Mouse (Mus musculus) stomach, postnatal 0 days (tissue): ENCODE results near the gene Tmem88b. TPM values are rescaled to one million over a fixed set of nuclear protein-coding genes. Genes with fewer than 3 reads are reported as not detected.
"Not testable (repeated sequence)": the region's sequence is repeated elsewhere in the genome, so short reads cannot be mapped to it uniquely, and the experiment has no call there.

Source experiments
- ATAC-seq: fragments of 200-750 bp; cut with Nextera tagmentation; 2 replicates; pipeline ENCODE4 v1.8.0; 2017; ENCODE audit not compliant: low FRiP score, low TSS enrichment
- DNase-seq: peaks from one replicate; pipeline ENCODE4 v3.0.0-alpha.2; 2016; ENCODE audit warnings: low spot score
- H3K27ac ChIP-seq: fragments of 300-500 bp; sonication (generic); replicated peaks from 2 replicates; pipeline ENCODE4 v1.5.1; 2014; ENCODE audit warnings: mild to moderate bottlenecking, control low read depth
- H3K27me3 ChIP-seq: fragments of 300-500 bp; sonication (generic); 2 replicates; pipeline ENCODE4 v1.6.1; 2014; ENCODE audit warnings: low read length; ENCODE audit not compliant: control insufficient read depth, insufficient read depth
- H3K36me3 ChIP-seq: fragments of 300-500 bp; sonication (generic); 2 replicates; pipeline ENCODE4 v1.6.1; 2014; ENCODE audit warnings: low read length, mixed read lengths; ENCODE audit not compliant: control insufficient read depth, insufficient read depth
- H3K4me1 ChIP-seq: fragments of 300-500 bp; sonication (generic); replicated peaks from 2 replicates; pipeline ENCODE4 v1.6.1; 2014; ENCODE audit warnings: antibody characterized with exemption; ENCODE audit not compliant: control insufficient read depth, insufficient read depth
- H3K4me2 ChIP-seq: fragments of 300-500 bp; sonication (generic); replicated peaks from 2 replicates; pipeline ENCODE4 v1.6.1; 2014; ENCODE audit warnings: low read depth, mild to moderate bottlenecking, control low read depth, moderate library complexity
- H3K4me3 ChIP-seq: fragments of 300-500 bp; sonication (generic); 2 replicates; pipeline ENCODE4 v1.5.1; 2014; ENCODE audit warnings: low read depth, low read length, control low read depth
- H3K9ac ChIP-seq: fragments of 300-500 bp; sonication (generic); 2 replicates; pipeline ENCODE4 v1.6.1; 2014; ENCODE audit warnings: mild to moderate bottlenecking, low read length, control low read depth, mixed read lengths
- H3K9me3 ChIP-seq: fragments of 300-500 bp; sonication (generic); 2 replicates; pipeline ENCODE4 v1.6.1; 2016; ENCODE audit warnings: low read length; ENCODE audit not compliant: control insufficient read depth
- CTCF ChIP-seq: IDR thresholded peaks from 2 replicates; pipeline ENCODE4 v1.5.1; 2016; ENCODE audit warnings: antibody characterized with exemption, low read depth, mild to moderate bottlenecking, moderate library complexity
- EP300 ChIP-seq: optimal IDR thresholded peaks from 2 replicates; pipeline ENCODE3; 2016; ENCODE audit warnings: antibody characterized with exemption
- WGBS: fragments of 180-500 bp; shearing (Covaris S2); extraction: QIAGEN DNeasy Blood & Tissue Kit; methylation state at CpG from one replicate; pipeline ENCODE4 v1.1.7; 2014; 5-methylcytosine and 5-hydroxymethylcytosine counted together
- polyA plus RNA-seq: library from polyadenylated mRNA; unstranded; fragments of >200 nt; fragmentation: Nextera tagmentation; extraction: Ambion mirVana; gene quantifications from 2 replicates; pipeline ENCODE4 v1.2.1, GENCODE M21; 2015

Gene Tmem88b
- polyA plus RNA-seq, 1 experiment from 2014 or later = 0.13 TPM

DNA sequence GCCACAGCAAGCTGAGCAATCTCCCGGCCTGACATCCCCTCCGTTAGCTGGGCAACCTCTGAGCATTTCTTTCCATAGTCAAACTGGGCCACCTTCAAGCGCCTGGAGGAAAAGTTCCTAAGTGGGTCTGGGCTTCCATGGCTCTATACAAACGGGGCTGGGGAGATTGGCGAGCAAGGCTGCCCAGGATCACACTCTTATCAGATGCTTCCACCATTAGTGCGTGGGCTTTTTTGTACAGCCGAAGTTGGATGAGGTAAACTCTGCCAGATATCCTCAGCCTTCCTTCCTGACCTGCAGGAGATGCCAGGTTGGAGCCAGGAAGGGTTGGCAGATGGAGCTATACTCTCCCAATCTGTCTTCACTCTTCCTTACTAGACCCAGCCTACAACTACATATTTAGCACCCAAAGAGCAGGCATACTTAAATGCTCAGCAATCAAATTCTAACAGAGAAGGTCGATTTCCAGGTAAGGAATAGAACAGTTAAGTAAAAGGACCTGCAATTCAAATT, 39.6 kb downstream of the Tmem88b start:
- ATAC-seq (no peak), DNase-seq (no peak)
- H3K36me3 ChIP-seq = peaks cover 27% of the 10 kb centered on the region
- H3K4me2 ChIP-seq = no peak overlapping the region
- H3K27ac ChIP-seq = no peak overlapping the region
- TF ChIP-seq CTCF (no peak), EP300 (no peak)
- WGBS = 83% methylated on average over 8 of the region's 8 CpGs
- no peak overlapping the region for H3K9ac ChIP-seq
- H3K27me3 ChIP-seq = no peaks in the 10 kb centered on the region
- no peaks in the 10 kb centered on the region for H3K9me3 ChIP-seq
- no peak overlapping the region for H3K4me3 ChIP-seq
- no peaks in the 10 kb centered on the region for H3K4me1 ChIP-seq

DNA sequence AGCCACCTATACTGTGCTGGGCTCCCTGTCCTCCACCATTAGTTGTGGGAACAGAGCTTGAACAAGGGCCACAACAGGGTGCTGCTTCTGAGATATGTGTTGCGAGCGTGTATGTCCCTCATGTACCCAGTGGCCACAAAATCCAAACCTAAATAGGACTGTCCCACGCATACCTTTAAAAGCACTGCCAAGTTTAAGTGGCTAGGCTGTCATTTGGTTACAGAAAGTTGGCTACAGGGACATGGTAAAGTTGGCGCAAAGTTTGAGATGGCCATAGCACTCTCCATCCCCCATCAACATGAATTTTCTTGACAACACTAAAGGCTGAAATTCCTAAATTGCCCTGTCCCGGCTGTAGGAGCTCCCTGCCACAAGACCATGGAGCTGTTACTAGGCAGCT, 40.5 kb downstream of the Tmem88b start:
- WGBS = 88% methylated on average over 5 of the region's 5 CpGs
- H3K4me1 ChIP-seq = no peaks in the 10 kb centered on the region
- ATAC-seq (no peak), DNase-seq (no peak)
- H3K27ac ChIP-seq = no peak overlapping the region
- no peaks in the 10 kb centered on the region for H3K9me3 ChIP-seq
- H3K4me3 ChIP-seq = no peak overlapping the region
- peaks cover 23% of the 10 kb centered on the region for H3K36me3 ChIP-seq
- H3K4me2 ChIP-seq = no peak overlapping the region
- H3K9ac ChIP-seq = no peak overlapping the region
- H3K27me3 ChIP-seq = no peaks in the 10 kb centered on the region
- no peak for TF ChIP-seq CTCF
- no peak for TF ChIP-seq EP300

DNA sequence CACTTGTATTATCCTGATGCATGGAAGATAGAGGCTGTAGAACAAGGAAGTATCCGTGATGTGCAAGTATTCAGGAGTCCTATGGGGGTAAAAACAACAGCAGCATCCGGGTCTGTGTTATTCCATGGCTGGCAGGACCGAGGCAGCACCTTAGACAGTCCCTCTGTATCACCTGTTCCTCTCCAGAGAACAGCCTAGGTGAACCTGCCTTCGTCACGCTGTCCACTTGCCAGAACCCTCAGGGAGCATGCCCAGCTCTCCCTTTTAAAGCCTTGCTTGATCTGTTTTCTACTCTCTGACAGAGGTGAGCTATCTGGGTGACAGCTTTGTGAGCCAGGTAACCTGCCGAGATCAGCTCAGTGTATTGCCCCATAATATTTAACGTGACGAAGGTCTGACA, 41.2 kb downstream of the Tmem88b start:
- no peak for TF ChIP-seq CTCF
- no peak for TF ChIP-seq EP300
- Histone ChIP-seq H3K9me3 (no peaks in the 10 kb centered on the region), H3K4me1 (no peaks in the 10 kb centered on the region), H3K9ac (no peak overlapping the region), H3K27ac (no peak overlapping the region), H3K27me3 (no peaks in the 10 kb centered on the region), H3K4me2 (no peak overlapping the region), H3K36me3 (peaks cover 21% of the 10 kb centered on the region), H3K4me3 (no peak overlapping the region)
- DNase-seq = no peak
- no peak for ATAC-seq
- WGBS = 91% methylated on average over 8 of the region's 8 CpGs

DNA sequence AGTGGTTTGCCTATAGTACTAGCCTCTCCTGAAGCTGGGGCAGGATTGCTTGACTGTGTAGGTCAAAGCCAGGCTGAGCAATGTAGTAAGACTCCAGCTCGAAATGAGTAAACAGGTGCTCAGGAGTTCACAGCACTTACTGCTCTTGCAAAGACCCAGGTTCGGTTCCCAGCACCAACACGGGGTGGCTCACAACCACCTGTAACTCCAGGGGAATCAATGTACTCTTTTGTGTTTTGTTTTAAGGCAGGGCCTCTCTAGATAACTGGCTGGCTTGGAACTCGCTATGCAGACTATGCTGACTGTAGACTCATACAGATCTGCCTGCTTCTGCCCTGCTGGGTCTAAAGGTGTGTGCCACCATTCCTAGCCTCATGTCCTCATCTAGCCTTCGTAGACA, 43.0 kb downstream of the Tmem88b start:
- TF ChIP-seq CTCF = no peak
- no peak for TF ChIP-seq EP300
- H3K36me3 ChIP-seq = peaks cover 15% of the 10 kb centered on the region

DNA sequence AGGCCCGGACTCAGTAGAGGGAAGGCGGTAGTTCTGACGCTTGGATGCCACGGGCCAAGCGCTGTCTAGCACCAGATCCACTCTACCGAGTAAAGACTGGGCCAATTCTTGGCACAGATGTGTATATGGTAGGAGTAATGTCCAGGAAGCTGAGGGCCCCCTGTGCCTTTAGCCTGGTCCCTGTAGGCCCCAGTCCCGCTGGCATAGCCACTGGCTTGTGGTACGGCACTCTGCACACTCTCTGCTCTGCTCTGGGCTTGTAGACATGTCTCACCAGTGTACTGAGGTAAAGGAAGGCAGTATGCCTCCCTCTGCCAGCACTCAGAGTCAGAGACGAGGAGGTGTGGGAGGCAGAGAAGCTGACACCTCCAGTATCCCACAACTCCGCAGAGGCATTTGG, 45.0 kb downstream of the Tmem88b start:
- H3K9ac ChIP-seq, H3K4me2 ChIP-seq, H3K4me3 ChIP-seq, H3K36me3 ChIP-seq, DNase-seq, H3K4me1 ChIP-seq, H3K27ac ChIP-seq, H3K9me3 ChIP-seq, H3K27me3 ChIP-seq, ATAC-seq: not testable (repeated sequence)
- 90% methylated on average over 10 of the region's 10 CpGs for WGBS

More for the DNA sequence above, 43.0 kb downstream of the Tmem88b start:
- H3K9ac ChIP-seq = no peak overlapping the region
- H3K27ac ChIP-seq = no peak overlapping the region
- H3K9me3 ChIP-seq = no peaks in the 10 kb centered on the region
- H3K27me3 ChIP-seq = no peaks in the 10 kb centered on the region
- no peak overlapping the region for H3K4me2 ChIP-seq
- H3K4me1 ChIP-seq = no peaks in the 10 kb centered on the region
- WGBS = 88% methylated on average over 5 of the region's 5 CpGs
- no peak for DNase-seq
- H3K4me3 ChIP-seq = no peak overlapping the region
- no peak for ATAC-seq

DNA sequence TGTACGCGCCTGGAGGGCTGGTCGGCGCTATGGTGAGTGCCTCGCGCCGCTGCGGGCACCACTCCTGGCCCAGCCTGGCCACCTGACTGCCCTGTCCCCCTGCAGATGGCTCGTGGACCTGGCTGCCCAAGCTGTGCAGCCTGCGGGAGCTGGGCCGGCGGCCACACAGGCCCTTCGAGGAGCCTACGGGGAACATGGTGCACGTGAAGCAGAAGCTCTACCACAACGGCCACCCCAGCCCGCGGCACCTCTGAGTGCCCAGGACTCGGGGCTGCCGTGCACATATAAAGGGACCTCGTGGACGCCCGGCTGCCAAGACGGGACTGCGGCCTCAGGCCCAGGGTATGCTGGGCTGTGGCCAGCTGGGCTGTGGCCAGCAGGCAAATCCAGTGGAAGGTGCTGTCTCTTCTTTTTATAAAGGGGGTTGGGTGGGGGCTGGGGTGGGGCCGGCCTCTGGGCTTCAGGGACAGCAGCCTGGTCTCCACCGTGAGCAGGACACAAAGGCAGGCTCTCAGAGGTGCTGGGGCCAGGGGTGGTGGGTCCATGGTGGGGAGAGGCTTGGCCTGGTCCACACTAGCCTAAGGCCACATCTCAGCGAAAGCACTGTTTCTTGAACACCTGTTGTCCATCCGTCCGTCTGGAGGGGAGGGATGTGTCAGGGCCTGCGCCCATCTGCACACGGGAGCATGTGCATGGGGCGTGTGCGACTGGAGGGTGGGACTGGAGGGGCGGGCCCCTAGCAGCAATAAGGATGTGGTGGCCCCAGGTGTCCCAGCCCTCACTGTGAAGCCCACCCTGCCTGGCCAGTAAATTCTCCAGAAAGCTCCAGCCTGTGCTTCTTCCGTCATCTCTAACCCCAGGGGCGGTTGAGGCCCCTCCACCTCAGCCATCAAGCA, 45.7 kb downstream of the Tmem88b start:
- H3K27ac ChIP-seq = no peak overlapping the region
- ATAC-seq (no peak), DNase-seq (no peak)
- no peak overlapping the region for H3K9ac ChIP-seq
- H3K27me3 ChIP-seq = no peaks in the 10 kb centered on the region
- no peak overlapping the region for H3K4me2 ChIP-seq
- H3K9me3 ChIP-seq = no peaks in the 10 kb centered on the region
- TF ChIP-seq EP300 = no peak
- no peak for TF ChIP-seq CTCF
- H3K36me3 ChIP-seq = peaks cover 10% of the 10 kb centered on the region; the same call in 1 of the 2 replicates
- H3K4me3 ChIP-seq = no peak overlapping the region
- no peaks in the 10 kb centered on the region; the same call in 1 of the 2 replicates for H3K4me1 ChIP-seq
- WGBS = 71% methylated on average over 37 of the region's 37 CpGs
